Mouse (Mus musculus): ENCODE measurements around the gene Mrpl47.

- TF ChIP-seq CTCF (IDR thresholded peaks at IDR 0.05; ENCODE audit: borderline replicate concordance, control insufficient read depth, extremely low read depth, insufficient read depth, low read length, poor library complexity) (no peak), POLR2A (IDR thresholded peaks at IDR 0.05; ENCODE audit: control insufficient read depth, extremely low read depth, insufficient read depth, low read length, poor library complexity) (no peak)
These were observed 39.1 kb downstream of the Mrpl47 start for GRCm38 (mm10) chr3:32698228-32698863.
